Mouse (Mus musculus) cortical plate, adult 2 months (tissue): Measurements from ENCODE around the gene Rnasek.

Source experiments
- CTCF ChIP-seq: fragments of 200-500 bp; IDR thresholded peaks from 2 replicates; pipeline ENCODE4 v1.5.1; 2011; ENCODE audit warnings: mild to moderate bottlenecking, control low read depth, low read length; ENCODE audit not compliant: insufficient read depth; ENCODE audit errors: extremely low read depth
- POLR2A ChIP-seq: fragments of 200-500 bp; IDR thresholded peaks from 2 replicates; pipeline ENCODE4 v1.6.1; 2011; ENCODE audit warnings: mild to moderate bottlenecking, low read length, control low read depth; ENCODE audit not compliant: insufficient read depth; ENCODE audit errors: extremely low read depth

- no peak for TF ChIP-seq CTCF
- no peak for TF ChIP-seq POLR2A
Observed at GRCm38 (mm10) chr11:70226602-70226890, 13.1 kb downstream of the Rnasek start.
